Mouse (Mus musculus): ENCODE results near the gene Eif2a. TPM values are rescaled to one million over a fixed set of nuclear protein-coding genes. Genes with fewer than 3 reads are reported as not detected.
"Not testable (repeated sequence)": the region's sequence is repeated elsewhere in the genome, so short reads cannot be mapped to it uniquely, and the experiment has no call there.

The Eif2a gene
- polyA plus RNA-seq, 1 experiment from 2014 or later = 57.4 TPM

DNA sequence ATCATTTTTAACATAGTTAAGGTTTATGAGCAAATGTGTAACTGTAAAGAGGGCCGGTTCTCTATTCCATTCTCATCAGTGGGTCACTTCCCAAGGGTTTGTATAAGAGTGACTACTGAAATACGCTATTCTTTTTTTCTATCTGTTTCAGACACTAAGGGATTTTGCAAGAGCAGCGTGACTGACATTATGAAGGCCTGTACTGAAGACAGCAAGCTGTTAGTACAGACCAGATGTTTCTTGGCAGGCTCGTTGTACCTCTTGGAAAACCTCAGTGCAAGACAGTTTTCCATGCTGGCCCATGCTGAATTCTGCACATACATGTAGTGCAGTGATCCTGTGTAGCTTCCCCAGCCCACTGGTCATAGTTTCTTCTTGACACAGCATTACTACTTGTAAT is 64.9 kb downstream of the Eif2a start:
- 94% methylated on average over 4 of the region's 4 CpGs for WGBS
- H3K4me1 ChIP-seq; H3K27me3 ChIP-seq (replicated peaks; ENCODE audit: low read depth, poor library complexity, severe bottlenecking); H3K9me3 ChIP-seq; H3K27ac ChIP-seq (replicated peaks); DNase-seq (ENCODE audit: low spot score); H3K4me3 ChIP-seq: not testable (repeated sequence)
- peaks cover 91% of the 10 kb centered on the region for H3K36me3 ChIP-seq (replicated peaks)

DNA sequence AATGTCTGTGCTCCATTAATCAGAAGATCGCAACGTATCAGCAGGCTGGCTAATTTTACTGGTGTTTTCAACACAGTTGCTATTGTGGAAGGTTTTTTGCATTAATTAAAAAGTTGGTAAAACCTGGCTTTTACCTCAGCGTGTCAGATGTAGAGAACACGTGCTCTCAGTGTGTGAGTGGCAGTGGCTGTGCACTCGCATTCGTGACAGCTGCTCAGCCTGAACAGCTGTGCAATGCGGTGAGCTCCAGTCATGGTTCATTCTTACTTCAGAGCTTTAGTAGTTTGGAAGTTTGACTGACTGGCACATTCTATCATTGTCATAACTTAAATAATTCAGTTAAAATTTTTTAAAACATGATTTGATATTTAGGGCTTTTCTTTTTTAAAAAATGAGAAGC is 67.0 kb downstream of the Eif2a start:
- not testable (repeated sequence) for DNase-seq (ENCODE audit: low spot score); H3K4me3 ChIP-seq; H3K27me3 ChIP-seq (replicated peaks; ENCODE audit: low read depth, poor library complexity, severe bottlenecking); H3K27ac ChIP-seq (replicated peaks); H3K9me3 ChIP-seq; H3K4me1 ChIP-seq
- H3K36me3 ChIP-seq (replicated peaks) = peaks cover 84% of the 10 kb centered on the region
- WGBS = 94% methylated on average over 7 of the region's 7 CpGs

DNA sequence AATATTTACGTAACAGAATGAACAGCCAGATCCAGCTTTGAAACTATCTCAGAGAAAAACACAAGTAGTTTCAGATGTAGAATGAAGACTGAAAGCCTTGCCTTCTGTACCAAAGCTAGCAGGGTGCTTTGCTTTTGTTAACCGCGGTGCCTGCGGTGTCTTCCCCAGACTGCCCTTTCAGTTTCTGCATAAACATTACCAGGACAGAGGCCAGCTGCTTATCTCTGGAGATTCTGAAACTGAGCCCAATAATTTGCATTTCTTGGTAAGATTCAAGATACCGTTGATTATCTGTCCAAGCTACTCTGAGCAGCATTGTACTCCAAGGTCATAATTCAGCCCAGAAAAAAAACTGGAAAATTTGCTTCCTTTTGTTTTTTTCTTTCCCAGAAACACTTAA is 68.0 kb downstream of the Eif2a start:
- DNase-seq (ENCODE audit: low spot score) = no peak
- H3K27ac ChIP-seq (replicated peaks) = no peak overlapping the region
- no peak overlapping the region for H3K4me3 ChIP-seq
- H3K27me3 ChIP-seq (replicated peaks; ENCODE audit: low read depth, poor library complexity, severe bottlenecking) = no peaks in the 10 kb centered on the region
- H3K36me3 ChIP-seq (replicated peaks) = peaks cover 85% of the 10 kb centered on the region
- H3K9me3 ChIP-seq = no peaks in the 10 kb centered on the region
- no peaks in the 10 kb centered on the region for H3K4me1 ChIP-seq
- WGBS = 57% methylated on average over 5 of the region's 5 CpGs

Other genes with a start within 250 kb of the Eif2a start
- gene Tsc22d2, start 111.1 kb upstream of the Eif2a start, polyA plus RNA-seq (2016; fragmentation: Nextera tagmentation; extraction: Ambion mirVana) = 7.5 and 9.5 TPM in 2 replicates
- 144 and 146 TPM in 2 replicates for gene Serp1, start 71 bp downstream of the Eif2a start, polyA plus RNA-seq (2016; fragmentation: Nextera tagmentation; extraction: Ambion mirVana)
- 13.5 and 15.4 TPM in 2 replicates for gene Selenot, start 50.8 kb downstream of the Eif2a start, polyA plus RNA-seq (2016; fragmentation: Nextera tagmentation; extraction: Ambion mirVana)
- gene Erich6, start 111.4 kb downstream of the Eif2a start, polyA plus RNA-seq (2016; fragmentation: Nextera tagmentation; extraction: Ambion mirVana) = not detected in 2 replicates
- 2.1 and 2.7 TPM in 2 replicates for gene Siah2, start 166.6 kb downstream of the Eif2a start, polyA plus RNA-seq (2016; fragmentation: Nextera tagmentation; extraction: Ambion mirVana)